Mouse (Mus musculus): ENCODE results near the gene Gm14214. TPM values are rescaled to one million over a fixed set of nuclear protein-coding genes. Genes with fewer than 3 reads are reported as not detected.

Gene Gm14214
- total RNA-seq (2021): not detected
- long read RNA-seq, experiment 1: 0 reads
- long read RNA-seq, experiment 2: 0 reads

DNA sequence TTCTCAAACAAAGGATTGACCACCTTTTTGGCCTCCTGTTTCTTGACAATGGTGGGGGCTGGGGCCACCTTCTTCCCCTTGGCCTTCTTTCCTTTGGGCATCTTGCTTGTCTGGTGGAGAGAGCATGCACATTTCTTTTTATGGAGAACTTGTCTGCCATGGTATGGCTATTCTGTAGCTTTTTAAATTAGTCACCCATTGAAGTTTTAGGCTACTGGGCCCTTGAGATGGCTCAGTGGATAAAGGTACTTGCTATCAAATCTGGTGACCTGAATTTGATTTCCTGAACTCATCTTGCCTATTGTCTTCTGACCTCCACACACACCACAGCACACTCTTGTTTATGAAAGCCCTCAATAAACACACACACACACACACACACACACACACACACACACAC is at the start of gene Gm14214:
Gene Gm14214 (minus strand): TSS at position 101 of the 400 bp plus-strand sequence.
- intact Hi-C loops (cut with DNase I; ENCODE audit: low total_unique reads): loop anchor here (10.0 kb wide), 1 partner anchor 85 kb away; no protein-coding TSS in a partner anchor
- DNase-seq: no peak

DNA sequence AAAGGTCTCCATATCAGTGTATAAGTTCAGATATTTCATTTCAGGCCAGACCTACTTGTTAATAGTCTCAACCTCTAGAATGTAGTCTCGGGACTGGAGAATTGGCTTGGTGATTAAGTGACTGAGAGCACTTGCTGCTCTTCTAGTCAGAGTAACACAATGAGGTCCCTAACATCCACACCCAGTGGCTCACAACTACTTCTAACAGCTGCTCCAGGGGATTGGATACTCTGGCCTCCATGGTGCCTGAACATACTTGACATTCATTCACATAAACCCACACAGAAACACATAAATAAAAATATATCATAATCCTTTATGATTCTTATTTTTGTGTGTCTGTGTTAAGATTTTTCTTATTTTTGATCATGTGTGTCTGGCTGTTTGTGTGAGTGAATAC is 48.8 kb upstream of the Gm14214 start:
- intact Hi-C loops (cut with DNase I; ENCODE audit: low total_unique reads): no loop called here
- no peak for DNase-seq

DNA sequence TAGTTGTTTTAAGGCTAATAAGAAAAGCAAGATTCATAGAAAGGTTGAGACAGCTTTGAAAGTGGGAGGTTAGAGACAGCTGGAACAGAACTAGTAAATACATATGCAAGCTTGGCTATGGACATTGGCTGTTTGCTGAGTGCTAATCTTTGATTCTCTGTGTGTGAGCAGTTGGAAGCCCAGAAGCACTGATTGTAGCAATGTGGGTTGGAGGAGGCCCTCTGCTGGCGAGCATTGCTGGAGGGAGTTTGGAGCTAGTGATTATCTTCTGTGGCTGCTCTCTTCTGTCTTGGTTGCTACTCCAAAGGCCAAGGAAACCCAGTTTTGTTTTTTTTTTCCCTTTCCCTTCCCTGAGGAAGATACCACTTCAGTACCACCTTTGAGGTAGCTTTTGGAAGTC is 48.0 kb upstream of the Gm14214 start:
- intact Hi-C loops (cut with DNase I; ENCODE audit: low total_unique reads): no loop called here

DNA sequence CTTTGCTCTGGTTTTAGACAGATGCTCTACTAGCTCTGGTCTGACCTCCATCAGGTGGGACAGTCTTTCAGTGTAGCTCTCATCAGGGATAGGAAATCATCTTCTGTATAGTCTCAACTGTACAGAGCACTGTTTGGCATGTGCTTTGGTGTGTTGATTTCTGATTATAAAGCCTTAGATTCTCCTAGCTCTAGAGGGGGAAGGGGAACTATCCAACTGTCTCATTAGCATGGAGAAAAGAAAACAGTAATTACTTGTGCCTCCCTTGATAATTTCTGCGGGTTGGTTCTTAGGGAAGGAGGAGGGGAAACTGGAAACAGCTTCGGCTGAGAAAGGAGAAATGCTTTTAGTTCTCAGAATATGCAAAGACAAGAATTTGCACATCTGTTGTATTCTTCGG is 47.3 kb upstream of the Gm14214 start:
- no peak for DNase-seq
- intact Hi-C loops (cut with DNase I; ENCODE audit: low total_unique reads): no loop called here

More for the DNA sequence above, 48.0 kb upstream of the Gm14214 start:
- peak; percentile 52 for DNase-seq

DNA sequence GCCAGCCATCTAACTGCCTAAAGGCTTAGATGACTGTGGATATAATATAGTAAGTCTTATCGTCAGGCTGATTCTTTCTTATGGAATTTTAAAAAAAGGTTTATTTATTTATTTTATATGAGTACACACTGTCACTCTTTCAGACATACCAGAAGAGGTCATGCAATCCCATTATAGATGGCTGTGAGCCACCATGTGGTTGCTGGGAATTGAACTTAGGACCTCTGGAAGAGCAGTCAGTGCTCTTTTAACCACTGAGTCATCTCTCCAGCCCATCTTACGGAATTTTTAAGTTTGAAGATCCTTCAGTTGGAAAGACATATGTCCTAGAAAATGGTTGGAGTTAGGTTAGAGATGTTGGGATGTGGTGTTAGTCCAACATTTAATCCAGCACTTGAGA is 43.6 kb upstream of the Gm14214 start:
- DNase-seq: no peak
- intact Hi-C loops (cut with DNase I; ENCODE audit: low total_unique reads): no loop called here

DNA sequence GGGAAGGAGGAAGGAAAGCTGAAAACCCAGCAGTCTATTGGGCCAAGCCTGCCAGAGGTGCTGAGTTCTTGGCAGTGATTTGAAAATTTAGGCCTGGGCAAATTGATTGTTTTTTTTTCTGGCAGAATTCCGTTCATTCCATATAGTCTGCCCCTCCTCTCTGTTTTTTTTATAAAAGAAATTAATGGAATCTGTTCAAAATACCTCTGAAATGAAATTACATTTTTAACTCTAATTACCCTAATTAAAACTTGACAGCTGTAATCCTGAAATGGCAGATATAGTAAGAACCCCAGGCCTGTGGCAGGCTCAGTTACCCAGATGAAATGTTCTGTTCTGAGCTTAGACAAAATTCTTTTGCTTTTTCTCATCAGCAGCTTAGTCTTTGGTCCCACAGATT is 41.0 kb upstream of the Gm14214 start:
- intact Hi-C loops (cut with DNase I; ENCODE audit: low total_unique reads): no loop called here
- no peak for DNase-seq

DNA sequence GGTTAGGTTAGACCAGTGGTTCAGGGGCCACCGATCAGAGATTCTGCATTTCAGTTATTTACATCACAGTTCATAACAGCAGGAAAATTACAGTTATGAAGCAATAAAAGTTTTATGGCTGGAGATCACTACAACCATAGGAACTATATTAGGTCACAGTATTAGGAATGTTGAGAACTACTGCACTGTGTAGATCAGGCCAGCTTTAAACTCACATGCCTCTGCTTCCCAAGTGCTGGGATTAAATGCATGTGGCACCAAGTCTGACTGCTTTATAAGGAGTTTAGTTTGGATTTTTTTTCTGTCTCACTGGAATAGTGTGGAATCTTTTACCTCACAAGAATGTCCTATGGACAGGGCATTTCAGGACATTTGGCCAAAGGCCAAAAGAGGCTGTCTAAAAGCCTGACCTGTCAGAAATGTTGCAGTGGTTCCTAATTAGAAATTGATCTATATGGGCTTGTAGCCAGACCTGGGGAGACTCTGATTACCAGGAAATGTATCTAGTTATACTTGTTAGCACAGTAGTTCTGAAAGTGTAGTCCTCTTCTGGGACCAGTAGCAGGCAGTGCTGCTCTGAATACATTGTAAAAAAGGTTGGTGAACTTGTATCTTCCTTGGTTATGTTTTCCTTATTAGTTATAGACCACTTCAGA is 39.4 kb upstream of the Gm14214 start:
- intact Hi-C loops (cut with DNase I; ENCODE audit: low total_unique reads): no loop called here
- DNase-seq: no peak

DNA sequence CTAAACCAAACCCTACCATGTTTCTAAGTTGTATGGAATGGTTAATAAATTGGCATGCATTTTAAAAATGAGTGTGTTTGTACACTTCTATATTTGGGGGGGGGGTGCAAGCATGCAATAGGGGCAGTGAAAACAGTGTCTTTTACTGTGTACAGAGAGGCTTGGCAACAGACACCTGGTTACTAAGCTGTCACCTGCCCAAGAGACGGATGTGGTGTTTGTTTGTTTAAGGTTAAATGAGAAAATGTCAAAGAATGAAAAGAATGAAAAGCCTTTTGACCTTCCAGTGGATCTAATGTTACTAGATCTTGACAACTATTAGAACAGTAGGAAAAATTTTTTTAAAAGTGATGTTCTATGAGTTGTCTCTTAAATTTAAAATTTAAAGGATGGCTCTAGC is 37.9 kb upstream of the Gm14214 start:
- no peak for DNase-seq
- intact Hi-C loops (cut with DNase I; ENCODE audit: low total_unique reads): no loop called here

DNA sequence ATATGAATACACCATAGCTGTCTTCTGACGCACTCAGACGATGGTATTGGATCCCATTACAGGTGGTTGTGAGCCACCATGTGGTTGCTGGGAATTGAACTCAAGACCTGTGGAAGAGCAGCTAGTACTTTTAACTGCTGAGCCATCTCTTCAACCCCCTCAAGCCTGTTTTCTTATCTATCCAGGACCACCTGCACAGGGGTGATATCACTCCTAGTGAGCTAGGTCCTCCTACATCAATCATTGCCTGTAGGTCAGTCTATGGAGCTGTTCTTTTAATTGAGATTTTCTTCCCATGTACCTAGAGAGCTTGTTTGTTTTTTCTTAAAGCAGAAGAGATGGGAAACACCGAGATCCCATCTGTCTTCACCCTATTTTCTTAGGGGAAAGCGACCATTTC is 34.0 kb upstream of the Gm14214 start:
- intact Hi-C loops (cut with DNase I; ENCODE audit: low total_unique reads): no loop called here
- no peak for DNase-seq

DNA sequence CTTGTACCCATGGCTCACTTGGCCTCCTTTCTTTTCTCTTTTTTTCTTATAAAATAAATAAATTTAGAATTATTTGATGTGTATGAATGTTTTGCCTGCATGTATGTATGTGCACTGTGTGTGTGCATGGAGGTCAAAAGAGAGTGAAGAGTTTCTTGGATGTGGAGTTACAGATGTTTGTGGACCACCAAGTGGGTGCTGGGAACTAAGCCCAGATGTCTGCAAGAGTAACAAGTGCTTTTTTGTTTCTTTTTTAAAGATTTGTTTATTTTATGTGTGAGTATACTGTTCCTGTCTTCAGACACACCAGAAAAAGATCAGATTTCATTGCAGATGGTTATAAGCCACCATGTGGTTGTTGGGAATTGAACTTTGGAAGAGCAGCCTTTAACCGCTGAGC is 33.5 kb upstream of the Gm14214 start:
- intact Hi-C loops (cut with DNase I; ENCODE audit: low total_unique reads): no loop called here
- DNase-seq: no peak

DNA sequence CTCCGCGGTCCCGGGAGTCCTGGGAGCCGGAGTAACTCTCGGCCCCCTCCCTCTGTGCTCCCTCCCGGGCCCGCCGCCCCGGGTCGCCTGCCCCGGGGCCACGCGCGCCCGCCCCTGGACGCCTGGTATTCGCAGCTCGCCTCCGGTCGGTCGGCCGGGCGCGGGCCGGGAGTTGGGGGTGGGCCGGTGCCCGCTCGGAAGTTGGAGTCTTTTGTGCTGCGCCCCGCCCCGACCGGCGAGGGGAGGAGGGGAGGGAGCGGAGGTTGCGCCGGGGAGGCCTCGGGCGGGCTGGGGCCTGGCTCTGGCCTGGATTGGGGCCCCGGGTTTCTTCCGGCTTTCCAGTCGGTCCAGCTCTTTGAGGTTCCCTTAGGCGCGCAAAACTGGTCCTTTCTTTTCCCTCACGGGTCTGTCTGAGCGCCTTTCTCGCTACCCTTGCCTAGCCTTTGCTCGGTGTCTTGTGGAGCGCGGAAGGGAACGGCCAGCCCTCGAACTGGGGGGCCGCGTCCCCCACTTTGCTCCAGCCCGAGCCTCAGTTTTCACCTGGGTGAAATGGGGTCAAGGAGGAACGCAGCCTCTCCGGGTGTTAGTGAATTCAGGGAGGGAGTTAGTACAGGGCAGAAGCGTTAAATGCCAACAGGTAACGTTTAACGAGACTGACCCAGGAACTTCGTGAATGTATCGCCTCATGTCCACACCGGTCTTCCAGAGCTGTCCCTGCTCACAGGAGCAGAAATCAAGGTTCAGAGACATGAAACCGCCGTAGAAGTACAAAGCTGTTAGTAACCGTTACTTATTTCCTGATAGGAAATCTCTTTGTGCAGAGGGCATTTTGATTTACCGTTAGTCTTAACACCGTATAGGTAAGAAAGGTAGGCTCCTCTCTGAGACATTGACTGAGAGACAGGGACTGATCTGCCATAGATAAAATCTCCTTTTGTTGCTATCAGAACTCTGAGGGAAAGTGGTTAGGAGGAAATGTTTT is 22.1 kb upstream of the Gm14214 start:
- intact Hi-C loops (cut with DNase I; ENCODE audit: low total_unique reads): no loop called here
- DNase-seq: peak; percentile 84

DNA sequence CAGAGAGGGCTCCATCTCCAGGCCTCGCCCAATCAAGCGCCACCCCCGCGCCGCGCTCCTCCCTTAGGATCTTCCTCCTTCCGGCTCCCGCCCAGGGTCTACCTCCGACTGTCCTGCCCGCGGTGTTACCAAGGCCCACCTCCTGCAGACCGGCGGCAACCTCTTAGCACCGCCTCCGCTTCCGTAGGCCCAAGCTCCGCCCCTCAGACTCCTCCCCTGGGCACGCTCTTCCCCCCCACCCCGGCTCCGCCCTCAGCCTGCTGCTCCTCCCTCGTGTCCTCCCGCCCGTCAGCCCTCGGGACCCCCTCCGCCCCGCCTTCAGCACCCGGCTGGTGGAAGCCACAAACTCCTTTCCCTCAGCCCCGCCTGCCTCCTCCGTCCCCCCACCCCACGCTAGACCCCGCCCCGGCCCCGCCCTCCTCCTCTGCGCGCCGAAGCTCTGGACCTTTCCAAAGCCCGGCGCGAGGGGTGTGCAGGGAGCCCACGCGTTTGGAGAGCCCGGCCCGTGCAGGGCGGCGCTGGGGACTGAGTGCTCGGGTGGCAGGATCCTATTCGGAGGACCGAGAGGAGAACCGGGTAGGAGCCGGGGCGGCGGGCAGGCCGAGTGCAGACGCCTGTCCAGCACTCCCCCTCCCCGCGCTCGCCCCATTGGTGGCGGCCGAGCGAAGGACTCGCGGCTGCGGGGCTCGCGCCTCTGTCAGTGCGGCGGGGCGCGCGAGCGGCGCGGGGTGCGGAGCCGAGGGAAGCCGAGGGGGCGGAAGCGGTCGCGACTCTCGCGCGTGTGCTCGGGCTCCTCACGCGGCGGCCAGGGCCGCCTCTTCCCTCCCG is 21.0 kb upstream of the Gm14214 start, which contains the start of the genes Raly and a:
Gene Raly (plus strand): TSS at position 441 of the 828 bp plus-strand sequence.
Gene a (plus strand): TSS at position 747 of the 828 bp plus-strand sequence.
- DNase-seq: peak; percentile 99
- intact Hi-C loops (cut with DNase I; ENCODE audit: low total_unique reads): no loop called here

DNA sequence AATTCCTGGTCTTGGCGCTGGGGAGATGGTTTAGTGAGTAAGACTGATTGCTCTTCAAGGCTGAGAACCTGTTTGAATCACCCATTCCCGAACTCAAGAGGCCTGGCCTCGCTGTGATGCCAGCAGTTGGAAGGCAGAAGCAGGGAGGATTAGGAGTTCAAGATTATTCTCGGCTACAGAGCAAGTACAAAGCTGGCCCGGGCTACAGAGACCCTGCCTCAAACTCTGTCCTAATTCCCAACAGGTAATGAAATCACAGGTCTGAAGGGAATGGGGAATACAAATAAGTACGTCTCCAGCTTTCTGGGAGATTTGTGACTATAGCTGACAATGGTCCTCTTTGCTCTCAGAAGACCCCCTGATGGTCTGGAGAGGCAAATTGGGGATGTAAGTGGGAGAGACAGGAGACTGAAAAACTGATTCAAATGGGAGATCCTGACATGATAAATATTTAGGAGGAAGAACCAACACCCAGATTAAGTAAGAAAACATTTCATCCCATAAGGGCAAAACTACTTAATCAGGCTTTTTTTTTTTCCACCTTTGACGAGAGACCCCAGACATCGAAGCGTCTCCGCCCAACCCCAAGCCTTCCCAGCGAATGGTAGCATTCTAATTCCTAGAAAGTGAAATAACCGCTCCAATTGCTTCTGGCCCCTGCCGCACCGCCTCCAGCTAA is 20.3 kb upstream of the Gm14214 start:
- no peak for DNase-seq
- intact Hi-C loops (cut with DNase I; ENCODE audit: low total_unique reads): no loop called here

DNA sequence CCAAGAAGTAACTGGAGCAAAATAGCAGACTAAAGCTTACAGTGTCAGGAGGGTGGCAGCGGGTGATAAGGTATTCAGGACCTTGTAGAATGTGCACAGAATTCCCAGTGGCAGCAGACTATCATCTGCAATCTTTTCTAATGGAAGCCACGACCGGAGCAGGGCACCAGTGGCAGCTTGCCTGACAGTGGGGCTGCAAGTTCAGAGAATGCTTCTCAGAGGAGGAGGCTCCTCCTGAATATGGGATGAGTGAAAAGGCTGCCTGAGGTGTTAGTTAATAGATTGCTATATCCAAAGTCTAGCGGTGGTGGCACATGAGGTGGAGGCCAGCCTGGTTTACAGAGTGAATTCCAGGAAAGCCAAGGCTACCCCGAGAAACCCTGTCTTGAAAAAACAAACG is 19.6 kb upstream of the Gm14214 start:
- no peak for DNase-seq
- intact Hi-C loops (cut with DNase I; ENCODE audit: low total_unique reads): no loop called here

DNA sequence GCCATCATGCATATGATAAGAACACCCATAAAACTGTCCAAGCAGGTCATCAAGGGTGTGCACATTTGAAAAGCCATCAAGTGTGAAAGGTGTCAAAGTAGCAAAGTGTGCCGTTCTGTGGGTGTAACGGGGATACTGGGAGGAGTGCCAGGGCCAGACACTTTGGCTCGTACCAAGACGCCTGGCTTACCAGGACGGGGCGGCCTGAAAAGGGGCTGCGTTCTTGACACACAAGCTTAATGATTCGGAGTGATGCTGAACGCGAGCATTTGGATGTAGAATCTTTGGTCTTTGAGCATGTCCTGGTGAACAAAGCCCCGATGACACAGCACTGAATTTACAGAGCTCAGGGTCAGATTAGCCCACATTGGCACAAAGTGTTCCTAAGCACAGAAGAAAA is 16.9 kb upstream of the Gm14214 start:
- no peak for DNase-seq
- intact Hi-C loops (cut with DNase I; ENCODE audit: low total_unique reads): no loop called here

DNA sequence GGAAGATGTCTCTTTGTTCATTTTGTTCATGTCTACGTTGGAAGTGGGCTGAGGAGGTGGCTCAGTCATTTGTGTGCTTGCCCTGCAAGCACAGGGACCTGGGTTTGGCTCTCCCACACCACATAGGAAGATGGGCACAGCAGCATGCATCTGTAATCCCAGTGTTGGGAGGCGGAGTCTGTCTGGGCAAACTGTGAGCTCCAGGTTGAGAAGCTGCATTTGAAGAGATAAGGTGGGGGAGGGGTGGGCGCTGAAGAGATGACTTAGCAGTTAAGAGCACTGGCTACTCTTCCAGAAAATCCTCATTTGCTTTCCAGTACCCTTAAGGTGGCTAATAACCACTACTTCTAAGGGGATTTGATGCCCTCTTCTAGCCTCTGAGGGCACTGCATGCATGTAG is 16.4 kb upstream of the Gm14214 start:
- DNase-seq: no peak
- intact Hi-C loops (cut with DNase I; ENCODE audit: low total_unique reads): no loop called here

DNA sequence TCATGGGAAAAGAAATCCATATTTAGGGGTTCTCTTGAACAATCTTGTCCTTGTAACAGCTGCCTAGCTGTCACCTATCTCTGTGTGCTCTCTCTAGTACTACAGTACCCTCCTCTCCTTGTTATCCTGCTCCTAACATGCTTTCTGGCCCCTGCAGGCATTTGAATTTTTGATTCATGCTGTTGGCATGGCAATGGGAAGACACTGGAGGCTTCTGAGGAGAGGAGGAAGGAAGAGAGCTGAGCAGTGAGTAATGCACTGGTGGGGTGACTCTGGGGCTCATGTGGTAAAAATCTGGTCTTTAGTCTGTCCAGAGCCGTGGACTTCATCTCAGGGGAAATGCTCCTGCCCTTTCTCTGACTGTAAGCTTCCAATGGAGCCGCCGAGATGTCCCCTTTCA is 15.5 kb upstream of the Gm14214 start:
- DNase-seq: no peak
- intact Hi-C loops (cut with DNase I; ENCODE audit: low total_unique reads): no loop called here

DNA sequence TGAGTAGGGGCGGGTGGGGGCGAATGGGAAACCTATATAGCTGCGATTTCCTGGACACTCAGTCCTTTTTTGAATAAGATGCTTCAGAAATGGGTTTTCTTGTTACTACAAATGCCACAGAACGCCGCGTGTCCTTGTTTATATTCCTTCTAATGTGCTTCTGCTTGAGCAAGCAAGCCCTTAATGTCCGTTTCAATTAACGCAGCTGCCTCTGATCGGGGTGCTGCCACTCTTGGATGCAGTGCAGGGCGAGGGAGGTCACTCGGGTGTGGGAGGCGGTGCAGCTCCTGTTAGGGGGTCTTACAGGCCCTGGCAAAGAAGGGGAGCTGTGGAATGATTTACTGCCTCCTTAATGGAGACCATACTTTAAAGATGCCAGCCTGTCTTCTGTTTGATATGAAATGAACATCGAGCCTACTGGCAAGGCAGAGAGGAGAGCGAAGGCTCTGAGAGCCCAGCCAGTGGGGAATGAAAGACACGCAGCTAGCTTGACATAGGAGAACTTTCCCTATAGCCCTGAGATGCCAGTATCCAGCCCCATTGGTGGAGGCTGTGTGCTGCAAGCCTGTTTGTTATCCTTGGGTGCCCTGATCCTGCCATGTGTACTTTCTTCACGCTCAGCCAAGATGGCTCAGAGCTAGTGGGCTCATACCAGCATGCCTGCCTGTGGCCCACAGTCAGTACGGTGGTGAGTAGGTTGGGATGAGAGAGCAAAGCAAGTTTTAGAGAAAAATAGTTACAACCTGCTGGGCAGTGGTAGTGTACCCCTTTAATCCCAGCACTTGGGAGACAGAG is 13.2 kb upstream of the Gm14214 start:
- intact Hi-C loops (cut with DNase I; ENCODE audit: low total_unique reads): no loop called here
- DNase-seq: no peak

Data from gastrocnemius, postnatal 14 days (tissue).